Mouse (Mus musculus) monocyte, adult 2 months (primary cell): ENCODE measurements around the gene Mink1.

Experiments
- DNase-seq, 2 experiments: peaks; one replicate each; pipeline ENCODE4 v3.0.0; 2022; ENCODE audit warnings: low spot score in 2 of 2, low read depth in 1 of 2

Gene Mink1

DNA sequence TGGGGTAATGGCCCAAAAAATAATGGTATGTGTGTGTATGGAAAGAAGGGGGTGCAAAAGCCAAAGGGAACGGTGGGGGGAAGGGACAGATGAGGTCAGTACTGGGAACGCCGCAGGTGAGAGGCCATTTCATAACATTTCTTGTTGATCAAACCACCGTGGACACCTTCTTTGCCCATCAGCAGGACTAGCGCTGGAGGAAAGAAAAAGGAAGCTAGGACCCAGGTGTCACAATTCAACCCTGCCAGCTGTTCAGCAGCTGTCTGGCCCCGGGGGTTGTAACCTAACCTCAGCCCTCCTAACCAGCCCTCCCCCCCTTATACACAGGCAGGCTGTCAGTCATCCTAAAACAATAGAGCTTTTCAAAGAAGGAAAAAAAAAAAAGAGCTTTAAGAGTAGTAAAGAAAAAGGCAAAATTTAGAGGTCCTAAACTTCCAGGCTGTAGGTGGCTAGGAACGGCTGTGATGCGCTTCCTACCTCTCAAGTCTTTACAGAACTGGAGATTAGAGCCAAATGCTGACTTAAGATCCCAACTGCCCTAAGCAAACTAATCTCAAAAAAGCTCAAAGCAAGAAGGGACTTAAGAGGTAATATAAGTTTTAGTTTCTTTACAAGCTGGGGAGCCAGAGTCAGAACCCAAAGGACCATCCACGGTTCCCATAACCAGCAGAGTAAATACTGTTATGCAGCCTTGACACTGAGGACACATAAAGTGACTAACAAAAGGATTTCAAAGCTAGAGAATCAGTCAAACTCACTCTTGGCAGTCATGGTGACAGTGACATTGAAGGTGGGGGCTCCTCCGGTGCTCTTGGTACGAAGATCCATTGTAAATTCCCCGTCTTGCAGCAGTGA, 89.6 kb downstream of the Mink1 start:
- no peak for DNase-seq

DNA sequence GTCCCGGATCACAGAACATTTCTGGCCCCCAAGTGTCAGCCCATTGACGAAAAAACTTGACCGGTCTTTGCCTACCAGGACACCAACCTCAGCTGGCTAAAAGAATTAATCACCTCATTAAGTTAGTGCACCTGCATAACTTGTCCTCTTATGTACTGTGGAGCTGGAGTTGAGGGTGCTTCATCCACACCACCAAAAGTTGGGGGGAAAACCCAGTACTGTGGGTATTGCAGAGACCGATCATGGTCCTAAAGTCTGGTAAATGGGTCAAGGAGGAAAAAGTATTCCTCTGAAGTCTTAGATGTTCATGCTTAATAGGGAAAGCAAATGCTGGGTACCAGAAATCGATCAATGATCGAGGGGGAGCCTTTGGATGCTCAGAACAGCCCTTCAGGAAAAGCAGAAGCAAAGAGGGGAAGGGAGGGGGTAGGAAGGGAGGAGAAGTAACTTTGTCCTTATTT, 90.2 kb downstream of the Mink1 start:
- DNase-seq: no peak

DNA sequence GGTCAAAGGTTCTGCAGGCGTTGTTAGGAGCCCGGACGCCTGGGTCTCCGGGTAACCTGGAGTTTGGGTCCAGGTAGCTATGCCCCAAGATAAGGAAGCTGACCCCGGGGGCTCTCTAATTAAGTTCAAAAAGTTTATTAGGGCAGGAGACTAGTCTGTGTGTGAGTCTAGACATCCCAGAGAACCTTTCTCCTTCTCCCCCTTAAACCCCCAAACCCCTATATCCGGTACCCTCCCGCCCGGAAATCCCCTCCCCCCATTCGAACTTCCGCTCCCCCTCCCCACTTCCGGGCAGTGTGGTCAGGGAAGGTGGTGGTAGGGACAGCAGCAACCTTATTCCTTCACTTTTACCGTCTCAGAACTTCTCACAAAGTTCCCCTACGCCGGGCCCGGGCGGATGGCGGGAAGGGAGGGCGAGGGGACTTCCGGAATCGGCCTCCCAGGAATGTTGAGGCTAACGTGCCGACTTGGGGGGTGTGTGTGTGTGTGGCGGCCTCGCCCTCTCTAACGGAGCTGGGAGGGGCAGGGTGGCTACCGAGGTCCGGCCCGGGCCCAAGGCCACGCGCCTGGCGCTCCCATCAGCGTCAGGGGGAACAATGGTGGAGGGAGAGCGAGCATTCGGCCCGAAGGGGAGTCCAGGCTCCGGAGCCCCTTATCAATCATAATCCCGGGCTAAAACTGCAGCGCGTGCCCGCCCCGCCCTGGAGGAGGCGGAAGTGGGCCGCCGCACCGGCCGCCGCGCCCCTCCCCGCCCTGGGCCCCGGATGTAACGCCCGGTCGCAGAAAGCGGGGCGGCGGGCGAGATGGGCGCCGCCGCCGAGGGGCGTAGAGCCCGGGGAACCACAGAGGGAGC, 90.9 kb downstream of the Mink1 start:
- no peak for DNase-seq

DNA sequence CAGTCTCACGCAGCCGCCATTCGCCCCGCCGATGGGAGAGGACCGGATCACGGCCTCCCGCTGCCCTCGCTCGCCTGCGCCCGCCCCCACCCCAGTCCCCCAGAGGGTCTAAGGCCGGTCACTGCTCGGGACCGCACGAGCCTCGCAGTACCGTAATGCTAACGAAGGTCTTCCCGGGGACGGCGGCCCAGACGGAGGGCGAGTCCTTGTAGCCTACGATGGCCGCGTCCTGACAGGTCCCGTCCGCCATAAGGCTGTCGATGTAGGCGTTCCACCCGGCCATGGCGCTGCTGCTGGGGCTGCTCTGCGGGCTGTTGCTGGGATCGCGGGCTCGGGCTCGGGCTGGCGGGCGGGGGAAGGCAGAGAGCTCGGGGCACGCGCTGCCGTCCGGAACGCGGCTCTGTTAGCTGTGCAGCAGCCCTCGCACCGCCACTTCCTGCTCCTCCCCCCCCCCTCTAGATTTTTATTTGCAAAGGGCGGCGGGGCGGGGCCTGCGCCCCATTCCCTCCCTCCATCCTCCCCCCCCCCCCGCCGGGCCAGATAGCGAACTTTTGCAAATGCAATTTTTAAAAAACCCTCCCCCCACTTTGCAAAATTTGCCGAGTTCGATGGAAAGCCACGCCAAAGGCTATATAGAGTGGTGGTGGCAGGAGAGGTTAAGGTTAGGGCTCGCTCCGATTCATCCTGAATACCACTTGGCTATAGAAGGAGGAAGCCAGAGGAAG, 91.7 kb downstream of the Mink1 start, which contains the start of gene Pfn1:
Gene Pfn1, minus strand, starts transcription at position 447 of the 725 bp plus-strand sequence.
- DNase-seq: no peak

DNA sequence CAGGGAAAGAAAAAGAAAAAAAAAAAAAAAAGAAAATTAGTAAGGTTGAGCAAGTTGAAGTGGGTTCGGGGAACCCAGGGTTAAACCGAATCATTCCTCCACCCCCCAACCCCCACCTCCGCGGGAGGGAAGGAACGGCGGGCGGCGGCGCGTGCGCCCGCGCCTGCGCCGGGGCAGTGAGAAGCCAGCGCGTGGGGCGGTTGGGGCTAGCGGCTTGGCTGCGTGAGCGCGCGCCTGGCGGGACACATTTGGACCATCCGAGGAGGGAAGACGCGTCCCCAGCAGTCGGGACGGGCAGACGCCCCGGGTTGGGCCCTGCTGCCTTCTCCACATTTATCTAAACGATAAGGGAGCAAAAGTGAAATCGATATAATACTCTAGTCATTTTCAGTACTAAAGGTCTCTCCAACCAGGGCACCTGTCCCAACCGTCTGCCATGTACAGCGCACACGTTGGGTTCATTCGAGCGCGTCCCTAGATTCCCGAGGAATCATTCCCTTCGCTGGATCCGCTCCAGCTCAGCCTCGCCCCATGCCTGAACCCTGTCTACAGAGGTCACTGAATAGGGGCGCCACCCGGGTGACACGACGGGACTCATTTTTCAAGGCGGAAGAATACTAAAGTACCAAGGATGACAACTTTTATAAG, 92.4 kb downstream of the Mink1 start:
- peak in 1 of 2 experiments; percentile 51 for DNase-seq

DNA sequence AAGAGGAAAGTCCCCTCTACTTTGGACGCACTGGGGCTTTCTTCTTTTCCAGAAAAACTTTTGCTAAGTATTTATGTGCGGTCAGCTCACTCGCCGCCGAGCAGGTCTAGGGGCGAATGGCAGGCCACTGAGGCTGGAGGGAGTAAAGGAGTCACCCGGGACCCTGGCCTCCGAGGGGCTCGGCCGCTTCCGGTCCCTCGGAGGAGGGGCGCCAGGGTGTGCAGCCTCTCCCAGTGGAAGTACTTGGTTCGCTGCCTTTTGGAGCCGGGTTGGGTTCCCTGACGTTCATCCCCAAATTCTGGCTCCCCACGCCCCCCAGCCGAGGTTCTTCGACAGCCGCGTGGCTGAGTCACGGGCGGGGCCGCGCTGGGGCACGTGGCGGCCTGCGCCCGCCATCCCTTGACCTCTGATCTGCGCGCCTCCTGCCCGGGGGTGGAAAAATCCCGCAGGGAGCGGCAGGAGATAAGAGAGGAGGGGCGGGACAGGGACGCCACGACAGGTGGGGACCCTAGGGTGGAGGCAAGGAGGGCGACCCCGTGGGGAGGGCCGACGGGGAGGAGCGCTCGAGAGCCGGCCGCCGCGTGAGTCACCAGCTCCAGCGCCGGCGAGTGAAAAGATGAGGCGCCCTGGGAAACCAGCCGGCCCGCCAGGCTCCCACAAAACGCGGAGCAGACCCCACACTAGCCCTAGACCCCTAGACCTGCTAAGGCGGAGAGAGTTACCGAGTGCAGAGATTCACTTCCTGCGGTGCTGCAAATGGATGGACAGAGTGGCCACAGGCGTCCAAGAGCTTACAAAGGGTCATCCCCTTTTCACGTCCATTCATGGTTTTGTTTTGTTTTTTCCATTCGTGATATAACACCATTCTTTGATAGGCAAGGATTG, 93.1 kb downstream of the Mink1 start:
- DNase-seq: peak in 1 of 2 experiments; percentile 34

DNA sequence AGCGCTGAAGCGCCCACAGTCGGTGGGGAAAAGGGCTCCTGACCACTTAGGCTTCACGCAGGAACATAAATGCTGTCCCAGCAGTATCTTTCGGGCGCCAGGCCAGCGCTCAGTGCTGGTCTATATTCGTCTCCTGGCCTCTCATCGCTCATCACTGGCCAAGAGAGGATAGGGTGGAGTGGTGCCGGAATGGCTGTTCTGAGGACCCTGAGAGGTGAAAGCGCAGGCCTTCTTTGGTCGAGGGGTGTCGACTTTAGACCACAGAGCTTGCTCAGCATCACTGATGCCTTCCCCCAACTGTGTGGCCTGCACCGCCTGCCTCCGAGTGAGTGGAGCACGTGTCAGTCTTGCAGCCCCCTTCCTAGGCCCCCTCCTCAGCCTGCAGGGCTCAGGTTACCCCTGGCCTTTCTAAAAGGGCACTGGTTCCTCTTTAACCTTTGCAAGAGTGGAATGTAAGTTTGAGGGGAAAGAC, 93.8 kb downstream of the Mink1 start:
- DNase-seq: no peak

DNA sequence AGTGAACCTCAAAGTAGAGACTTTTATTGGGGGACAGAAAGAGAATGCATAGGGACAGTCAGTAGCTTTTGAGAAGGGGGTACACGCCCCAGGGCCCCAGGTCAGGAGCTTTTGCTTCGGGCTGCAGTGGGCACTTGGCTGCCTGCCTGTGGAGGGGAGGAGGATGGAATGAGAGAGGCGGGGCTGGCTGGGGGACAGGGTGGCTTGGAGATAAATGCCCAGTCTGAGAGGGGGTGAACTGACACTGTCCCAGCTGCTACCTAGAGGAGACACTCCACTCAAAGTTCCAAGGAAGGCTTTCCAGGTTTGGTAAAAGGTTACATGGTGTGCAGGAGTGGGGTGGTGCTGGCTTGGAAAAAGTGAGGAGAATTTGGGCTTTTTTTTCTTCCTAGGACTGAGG, 94.3 kb downstream of the Mink1 start, which contains the start of gene Eno3:
Gene Eno3, plus strand, starts transcription at position 239 of the 400 bp plus-strand sequence.
- no peak for DNase-seq

DNA sequence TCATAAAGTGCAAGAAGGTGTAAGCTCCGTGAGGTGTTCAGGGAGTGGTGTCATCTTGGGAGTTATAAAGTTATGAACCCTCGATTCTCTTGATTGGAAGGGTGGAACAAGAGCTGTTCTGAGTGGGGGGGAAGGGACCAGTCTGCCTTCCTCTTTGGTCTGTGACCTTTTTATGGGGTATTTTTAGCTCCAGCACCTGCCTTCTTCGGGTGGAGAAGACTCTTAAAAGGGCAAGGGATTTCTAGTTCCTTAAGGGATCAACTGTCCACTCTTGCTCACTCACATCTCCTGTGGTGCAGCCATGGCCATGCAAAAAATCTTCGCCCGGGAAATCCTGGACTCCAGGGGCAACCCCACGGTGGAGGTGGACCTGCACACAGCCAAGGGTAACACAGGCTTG, 94.9 kb downstream of the Mink1 start:
- DNase-seq: no peak

DNA sequence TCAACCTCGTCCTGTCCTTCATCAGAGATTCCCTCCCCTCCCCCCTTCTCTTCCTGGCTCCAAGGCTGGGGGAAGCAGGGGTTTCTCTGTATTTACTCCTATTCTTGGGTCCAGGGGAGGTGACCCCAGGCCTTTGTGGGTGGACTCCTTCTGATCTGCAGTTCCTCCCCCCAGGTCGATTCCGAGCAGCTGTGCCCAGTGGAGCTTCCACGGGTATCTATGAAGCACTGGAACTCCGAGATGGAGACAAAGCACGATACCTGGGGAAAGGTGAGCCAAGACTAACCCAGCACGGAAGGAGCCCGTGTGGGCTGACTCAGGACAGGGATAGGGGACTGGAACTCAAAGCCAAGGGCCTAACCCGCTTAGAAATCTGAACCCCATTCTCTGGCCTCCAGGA, 95.3 kb downstream of the Mink1 start:
- DNase-seq: no peak

DNA sequence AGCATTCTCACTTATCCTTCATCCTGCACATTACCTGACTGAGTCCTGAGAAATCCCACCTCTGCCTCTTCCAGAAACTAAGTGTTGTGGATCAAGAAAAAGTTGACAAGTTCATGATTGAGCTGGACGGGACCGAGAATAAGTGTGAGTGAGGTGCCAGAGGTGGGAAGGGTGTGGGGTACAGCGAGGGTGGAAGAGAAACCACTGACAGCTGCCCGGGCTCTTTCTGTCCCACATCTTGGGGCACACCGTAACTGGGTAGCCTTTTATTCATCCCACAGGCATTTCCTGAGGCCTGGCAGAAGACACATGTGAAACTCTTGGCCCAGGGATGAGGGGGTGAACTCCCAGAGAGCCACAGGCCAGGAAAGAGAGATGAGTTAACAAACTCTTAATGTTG, 95.8 kb downstream of the Mink1 start:
- DNase-seq: no peak

DNA sequence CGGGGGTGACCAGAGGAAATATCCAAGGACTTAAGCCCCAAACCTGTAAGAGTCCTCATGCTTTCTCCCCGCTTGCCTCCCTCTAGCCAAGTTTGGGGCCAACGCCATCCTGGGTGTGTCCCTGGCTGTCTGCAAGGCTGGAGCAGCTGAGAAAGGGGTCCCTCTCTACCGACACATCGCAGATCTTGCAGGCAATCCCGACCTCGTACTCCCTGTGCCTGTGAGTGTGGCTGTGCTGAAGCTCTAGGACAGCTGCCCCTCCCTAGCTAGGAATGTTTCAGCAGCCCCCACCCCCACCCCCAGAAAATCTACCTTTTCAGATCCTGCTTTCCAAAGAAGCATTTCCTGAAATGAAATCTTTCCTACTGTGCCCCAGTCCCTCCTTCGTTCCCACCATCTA, 96.3 kb downstream of the Mink1 start:
- DNase-seq: no peak

DNA sequence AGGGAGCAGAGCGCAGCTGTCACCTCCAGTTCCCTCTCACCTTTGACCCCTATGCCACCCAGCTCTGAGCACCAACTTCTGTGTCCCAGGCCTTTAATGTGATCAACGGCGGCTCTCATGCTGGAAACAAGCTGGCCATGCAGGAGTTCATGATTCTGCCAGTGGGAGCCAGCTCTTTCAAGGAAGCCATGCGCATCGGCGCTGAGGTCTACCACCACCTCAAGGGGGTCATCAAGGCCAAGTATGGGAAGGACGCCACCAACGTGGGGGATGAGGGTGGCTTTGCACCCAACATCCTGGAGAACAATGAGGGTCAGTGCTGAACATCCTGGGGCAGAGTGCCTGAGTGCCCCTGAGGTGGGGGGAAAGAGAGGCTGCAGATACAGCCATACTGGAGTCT, 97.9 kb downstream of the Mink1 start:
- DNase-seq: no peak

DNA sequence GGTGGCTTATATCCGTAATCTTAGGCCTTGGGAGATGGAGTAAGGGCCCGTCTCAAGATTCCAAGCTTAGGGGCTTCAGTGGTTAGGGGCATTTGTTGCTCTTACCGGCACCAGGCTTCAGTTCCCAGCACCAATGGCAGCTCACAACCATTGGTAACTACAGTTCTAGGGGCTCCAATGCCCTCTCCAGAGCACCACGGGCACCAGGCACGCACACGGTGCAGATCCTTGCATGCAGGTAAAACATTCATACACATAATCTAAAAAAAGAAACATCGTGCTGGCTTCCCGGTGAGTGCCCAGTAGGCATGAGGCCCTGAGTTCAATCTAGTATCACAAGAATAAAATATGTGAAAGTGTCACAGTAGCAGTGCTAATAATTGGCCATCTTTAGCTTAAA, 100.4 kb downstream of the Mink1 start:
- no peak for DNase-seq

DNA sequence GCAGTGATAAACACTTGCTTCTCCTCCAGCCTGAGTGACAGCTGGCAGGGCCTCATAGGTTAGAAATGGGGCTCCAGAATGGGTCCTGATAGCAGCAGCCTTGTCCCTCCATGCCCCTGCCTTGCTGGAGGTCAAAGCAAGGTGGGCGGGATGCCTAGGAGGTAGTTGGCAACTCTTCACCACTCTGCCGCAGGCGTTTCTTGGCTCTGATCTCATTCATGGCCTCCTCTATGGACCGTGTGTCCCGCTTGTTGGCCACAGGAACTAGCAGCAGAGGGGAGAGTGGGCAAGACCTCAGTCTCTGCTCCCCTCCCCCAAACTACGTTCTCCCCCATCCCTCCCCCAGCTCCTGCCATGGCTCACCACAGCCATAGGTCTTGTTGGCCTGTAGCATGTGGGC, 101.3 kb downstream of the Mink1 start:
- DNase-seq: no peak
